Mouse (Mus musculus) ovary, postnatal 10 days (tissue): ENCODE measurements around the gene Tekt1.
"Not testable (repeated sequence)": the region's sequence is repeated elsewhere in the genome, so short reads cannot be mapped to it uniquely, and the experiment has no call there.

Source experiments
- DNase-seq: peaks from one replicate; pipeline ENCODE4 v3.0.0; 2022; ENCODE audit warnings: low spot score

Gene Tekt1

GRCm38 (mm10) chr11:72389407-72390142, 27.3 kb upstream of the Tekt1 start:
- DNase-seq, result no peak

- DNase-seq, result no peak
Measured at GRCm38 (mm10) chr11:72388113-72388529, 25.9 kb upstream of the Tekt1 start.

GRCm38 (mm10) chr11:72379351-72379750, 17.1 kb upstream of the Tekt1 start:
- no peak for DNase-seq

- DNase-seq, result no peak
Measured at GRCm38 (mm10) chr11:72378222-72378621, 16.0 kb upstream of the Tekt1 start.

GRCm38 (mm10) chr11:72376562-72376961, 14.3 kb upstream of the Tekt1 start:
- no peak for DNase-seq

GRCm38 (mm10) chr11:72369904-72370672, 7.8 kb upstream of the Tekt1 start:
- DNase-seq, result no peak

GRCm38 (mm10) chr11:72367934-72368674, 5.9 kb upstream of the Tekt1 start:
- DNase-seq, result no peak

GRCm38 (mm10) chr11:72366126-72366525, 3.9 kb upstream of the Tekt1 start:
- DNase-seq, result no peak

- DNase-seq, result no peak
Measured at GRCm38 (mm10) chr11:72364526-72364925, 2.3 kb upstream of the Tekt1 start.

GRCm38 (mm10) chr11:72363523-72364240, 1.4 kb upstream of the Tekt1 start:
- no peak for DNase-seq

- peak; percentile 32 for DNase-seq
Measured at GRCm38 (mm10) chr11:72361385-72362346, 576 bp downstream of the Tekt1 start.

GRCm38 (mm10) chr11:72354971-72355728, 7.1 kb downstream of the Tekt1 start:
- DNase-seq, result peak; percentile 65

GRCm38 (mm10) chr11:72353186-72353585, 9.1 kb downstream of the Tekt1 start:
- DNase-seq, result no peak

GRCm38 (mm10) chr11:72352272-72352671, 10.0 kb downstream of the Tekt1 start:
- DNase-seq, result no peak

- DNase-seq, result no peak
Measured at GRCm38 (mm10) chr11:72349652-72350051, 12.6 kb downstream of the Tekt1 start.

- no peak for DNase-seq
Measured at GRCm38 (mm10) chr11:72349016-72349415, 13.2 kb downstream of the Tekt1 start.

- DNase-seq, result no peak
Measured at GRCm38 (mm10) chr11:72348563-72348962, 13.7 kb downstream of the Tekt1 start.

GRCm38 (mm10) chr11:72344486-72344885, 17.8 kb downstream of the Tekt1 start:
- no peak for DNase-seq

- no peak for DNase-seq
Measured at GRCm38 (mm10) chr11:72343904-72344303, 18.3 kb downstream of the Tekt1 start.

- not testable (repeated sequence) for DNase-seq
Measured at GRCm38 (mm10) chr11:72343238-72343625, 19.0 kb downstream of the Tekt1 start.
